Mouse (Mus musculus) limb, embryonic 11.5 days (tissue): ENCODE measurements at regions not wholly inside any gene's neighbourhood (a gene's known extent, or its start where the extent isn't known, plus 50 kb on each side); places are given as distances from the start of the nearest gene placed in this dataset.

Experiments used
- ATAC-seq: fragments of 200-750 bp; cut with Nextera tagmentation; 2 replicates; pipeline ENCODE4 v1.8.0; 2017; ENCODE audit warnings: low read depth; ENCODE audit not compliant: insufficient number of reproducible peaks, low FRiP score, low TSS enrichment
- DNase-seq: peaks from one replicate; pipeline ENCODE4 v3.0.0-alpha.2; 2015; ENCODE audit warnings: low spot score
- H3K27ac ChIP-seq: fragments of 300-500 bp; sonication (generic); replicated peaks from 2 replicates; pipeline ENCODE4 v1.5.1; 2014; ENCODE audit warnings: low read depth, mild to moderate bottlenecking, low read length
- H3K27me3 ChIP-seq: fragments of 300-500 bp; sonication (generic); 2 replicates; pipeline ENCODE4 v1.6.1; 2014; ENCODE audit warnings: mild to moderate bottlenecking, low read length, mixed read lengths; ENCODE audit not compliant: control insufficient read depth, insufficient read depth
- H3K36me3 ChIP-seq: fragments of 300-500 bp; sonication (generic); 2 replicates; pipeline ENCODE4 v1.6.1; 2014; ENCODE audit warnings: mild to moderate bottlenecking, low read length, moderate library complexity, mixed read lengths; ENCODE audit not compliant: control insufficient read depth, insufficient read depth
- H3K4me1 ChIP-seq: fragments of 300-500 bp; sonication (generic); 2 replicates; pipeline ENCODE4 v1.6.1; 2014; ENCODE audit warnings: low read length, mixed read lengths; ENCODE audit not compliant: control insufficient read depth, insufficient read depth
- H3K4me2 ChIP-seq: fragments of 300-500 bp; sonication (generic); 2 replicates; pipeline ENCODE4 v1.6.1; 2014; ENCODE audit warnings: low read depth, mild to moderate bottlenecking, moderate library complexity; ENCODE audit not compliant: severe bottlenecking
- H3K4me3 ChIP-seq: fragments of 300-500 bp; sonication (generic); 2 replicates; pipeline ENCODE4 v1.5.1; 2014; ENCODE audit warnings: low read depth, low read length
- H3K9ac ChIP-seq: fragments of 300-500 bp; sonication (generic); 2 replicates; pipeline ENCODE4 v1.6.1; 2014; ENCODE audit warnings: mild to moderate bottlenecking, low read length
- H3K9me3 ChIP-seq: fragments of 300-500 bp; sonication (generic); 2 replicates; pipeline ENCODE4 v1.6.1; 2016; ENCODE audit warnings: low read length; ENCODE audit not compliant: control insufficient read depth
- WGBS: fragments of 180-500 bp; shearing (Covaris S2); extraction: QIAGEN DNeasy Blood & Tissue Kit; methylation state at CpG from one replicate; pipeline ENCODE4 v1.1.7; 2014; 5-methylcytosine and 5-hydroxymethylcytosine counted together

- no peaks in the 10 kb centered on the region for H3K36me3 ChIP-seq
- no peak for DNase-seq
- no peak overlapping the region for H3K27ac ChIP-seq
- no peak overlapping the region for H3K4me3 ChIP-seq
- no peaks in the 10 kb centered on the region for H3K27me3 ChIP-seq
- 92% methylated on average over 2 of the region's 2 CpGs for WGBS
- no peaks in the 10 kb centered on the region for H3K9me3 ChIP-seq
- H3K4me2 ChIP-seq, result no peak overlapping the region
- H3K4me1 ChIP-seq, result peaks cover 20% of the 10 kb centered on the region
- ATAC-seq, result no peak
- H3K9ac ChIP-seq, result no peak overlapping the region
Measured at GRCm38 (mm10) chr1:177521110-177521509, 79.0 kb downstream of the Zbtb18 start.

GRCm38 (mm10) chr1:177525141-177525540 lies 83.0 kb downstream of the Zbtb18 start:
- H3K27ac ChIP-seq, result no peak overlapping the region
- no peaks in the 10 kb centered on the region for H3K9me3 ChIP-seq

GRCm38 (mm10) chr1:177531791-177532190 lies 89.6 kb downstream of the Zbtb18 start:
- WGBS, result 78% methylated on average over 2 of the region's 2 CpGs
- Histone ChIP-seq H3K27me3 (no peaks in the 10 kb centered on the region), H3K36me3 (no peaks in the 10 kb centered on the region), H3K9me3 (no peaks in the 10 kb centered on the region), H3K4me1 (no peaks in the 10 kb centered on the region), H3K9ac (no peak overlapping the region), H3K4me3 (no peak overlapping the region), H3K4me2 (no peak overlapping the region), H3K27ac (no peak overlapping the region)
- ATAC-seq, result no peak
- DNase-seq, result no peak

More at GRCm38 (mm10) chr1:177525141-177525540, 83.0 kb downstream of the Zbtb18 start:
- Histone ChIP-seq H3K9ac (no peak overlapping the region), H3K36me3 (no peaks in the 10 kb centered on the region), H3K27me3 (no peaks in the 10 kb centered on the region), H3K4me3 (no peak overlapping the region), H3K4me1 (no peaks in the 10 kb centered on the region), H3K4me2 (no peak overlapping the region)
- DNase-seq, result no peak
- no peak for ATAC-seq
- WGBS, result 93% methylated on average over 6 of the region's 6 CpGs

GRCm38 (mm10) chr1:177532656-177533055 lies 90.5 kb downstream of the Zbtb18 start:
- Histone ChIP-seq H3K36me3 (no peaks in the 10 kb centered on the region), H3K27ac (no peak overlapping the region), H3K4me3 (no peak overlapping the region), H3K4me1 (no peaks in the 10 kb centered on the region), H3K27me3 (no peaks in the 10 kb centered on the region), H3K9me3 (no peaks in the 10 kb centered on the region), H3K4me2 (no peak overlapping the region), H3K9ac (no peak overlapping the region)
- 85% methylated on average over 2 of the region's 2 CpGs for WGBS
- ATAC-seq (no peak), DNase-seq (no peak)

- Histone ChIP-seq H3K27me3 (no peaks in the 10 kb centered on the region), H3K27ac (no peak overlapping the region), H3K4me1 (no peaks in the 10 kb centered on the region), H3K9ac (no peak overlapping the region), H3K36me3 (no peaks in the 10 kb centered on the region), H3K4me3 (no peak overlapping the region), H3K9me3 (no peaks in the 10 kb centered on the region), H3K4me2 (no peak overlapping the region)
- 78% methylated on average over 2 of the region's 2 CpGs for WGBS
- ATAC-seq, result no peak
- no peak for DNase-seq
Measured at GRCm38 (mm10) chr1:177533332-177533731, 91.2 kb downstream of the Zbtb18 start.

GRCm38 (mm10) chr1:177545031-177545735 lies 103.0 kb downstream of the Zbtb18 start:
- Histone ChIP-seq H3K4me3 (no peak overlapping the region), H3K4me1 (no peaks in the 10 kb centered on the region), H3K27ac (no peak overlapping the region), H3K9ac (no peak overlapping the region), H3K36me3 (no peaks in the 10 kb centered on the region), H3K27me3 (no peaks in the 10 kb centered on the region), H3K4me2 (no peak overlapping the region), H3K9me3 (no peaks in the 10 kb centered on the region)
- peak; percentile 23 for DNase-seq
- ATAC-seq, result peak; percentile 44
- 68% methylated on average over 15 of the region's 15 CpGs for WGBS

- Histone ChIP-seq H3K4me3 (no peak overlapping the region), H3K9me3 (no peaks in the 10 kb centered on the region), H3K4me2 (no peak overlapping the region), H3K36me3 (no peaks in the 10 kb centered on the region), H3K4me1 (no peaks in the 10 kb centered on the region), H3K27me3 (no peaks in the 10 kb centered on the region), H3K27ac (no peak overlapping the region), H3K9ac (no peak overlapping the region)
- WGBS, result 90% methylated on average over 6 of the region's 6 CpGs
- ATAC-seq (no peak), DNase-seq (no peak)
Measured at GRCm38 (mm10) chr1:177547716-177548115, 105.6 kb downstream of the Zbtb18 start.

- ATAC-seq (peak; percentile 52; the same call in 1 of the 2 replicates), DNase-seq (no peak)
- no peak overlapping the region for H3K4me2 ChIP-seq
- no peak overlapping the region for H3K9ac ChIP-seq
- WGBS, result 59% methylated on average over 15 of the region's 15 CpGs
- H3K4me1 ChIP-seq, result 0 out of 2 replicates have a peak, but pooled peaks cover 4% of the 10 kb centered on the region
- H3K9me3 ChIP-seq, result no peaks in the 10 kb centered on the region
- no peaks in the 10 kb centered on the region for H3K36me3 ChIP-seq
- no peak overlapping the region for H3K4me3 ChIP-seq
- H3K27me3 ChIP-seq, result no peaks in the 10 kb centered on the region
- H3K27ac ChIP-seq, result no peak overlapping the region
Measured at GRCm38 (mm10) chr1:177555471-177556291, 113.5 kb downstream of the Zbtb18 start.
